Mouse (Mus musculus) Muller cell, postnatal 12 days (primary cell): ENCODE measurements at regions not wholly inside any gene's neighbourhood (a gene's known extent, or its start where the extent isn't known, plus 50 kb on each side); places are given as distances from the start of the nearest gene placed in this dataset.

Experiments used
- DNase-seq: peaks from one replicate; pipeline ENCODE4 v3.0.0-alpha.2; 2015; ENCODE audit errors: inconsistent ontology term

DNA sequence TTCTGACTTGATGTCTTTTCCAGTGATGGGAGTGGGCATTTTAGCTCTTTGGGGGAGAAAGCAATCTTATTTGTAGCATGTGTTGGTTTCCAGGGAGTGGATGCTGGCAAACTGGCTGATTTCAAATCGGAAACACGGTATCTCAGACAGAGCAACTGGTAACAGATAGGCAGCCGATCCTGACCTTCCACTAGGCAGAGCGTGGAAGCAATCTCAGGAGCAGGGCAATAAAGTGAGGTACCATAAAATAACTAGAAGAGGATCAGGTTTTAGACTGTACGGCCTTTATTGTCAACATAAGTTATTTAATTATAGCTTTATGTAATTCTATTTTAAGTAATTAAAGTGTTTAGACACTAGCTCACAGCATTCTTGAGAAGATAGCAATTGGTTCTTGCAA is 390.0 kb downstream of the Plk2 start:
- no peak for DNase-seq

DNA sequence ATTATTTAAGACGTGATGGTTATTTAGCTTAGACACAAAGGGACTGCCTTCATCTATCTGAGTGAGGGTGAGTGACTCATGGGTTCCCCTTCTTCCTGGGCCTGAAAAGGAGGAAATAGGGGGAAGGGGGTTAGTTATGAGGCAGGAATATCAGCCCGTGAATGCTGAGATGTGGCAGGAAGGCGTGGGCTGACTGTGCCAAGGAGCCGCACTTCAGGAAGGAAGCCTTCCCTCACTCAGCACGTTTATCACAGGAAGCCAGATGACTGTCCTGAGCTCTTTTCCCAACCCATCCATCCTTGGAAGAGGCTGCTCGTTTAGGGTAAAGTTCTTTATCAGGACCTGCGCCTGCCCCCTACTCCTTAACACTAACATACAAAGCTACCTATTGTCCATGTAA is 403.5 kb downstream of the Plk2 start:
- DNase-seq = no peak

DNA sequence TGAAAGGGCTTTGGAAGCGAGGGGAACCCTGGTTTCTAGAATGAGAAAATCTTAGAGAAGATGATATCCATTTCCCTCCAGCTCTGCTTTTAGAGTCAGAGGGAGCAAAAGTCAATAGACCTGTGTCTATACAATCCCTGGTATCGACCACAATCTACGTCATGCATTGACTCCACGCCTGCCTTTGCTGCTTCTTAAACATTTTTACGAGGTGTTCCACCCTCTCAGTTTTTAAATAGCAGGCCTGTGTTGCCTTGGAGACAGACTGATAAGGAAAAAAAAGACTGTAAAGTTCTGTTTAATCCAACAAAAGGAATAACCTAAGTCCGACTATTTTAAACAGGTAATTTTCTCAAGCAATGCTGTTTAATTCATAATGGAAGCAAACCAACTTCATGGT is 408.0 kb downstream of the Plk2 start:
- DNase-seq = no peak

DNA sequence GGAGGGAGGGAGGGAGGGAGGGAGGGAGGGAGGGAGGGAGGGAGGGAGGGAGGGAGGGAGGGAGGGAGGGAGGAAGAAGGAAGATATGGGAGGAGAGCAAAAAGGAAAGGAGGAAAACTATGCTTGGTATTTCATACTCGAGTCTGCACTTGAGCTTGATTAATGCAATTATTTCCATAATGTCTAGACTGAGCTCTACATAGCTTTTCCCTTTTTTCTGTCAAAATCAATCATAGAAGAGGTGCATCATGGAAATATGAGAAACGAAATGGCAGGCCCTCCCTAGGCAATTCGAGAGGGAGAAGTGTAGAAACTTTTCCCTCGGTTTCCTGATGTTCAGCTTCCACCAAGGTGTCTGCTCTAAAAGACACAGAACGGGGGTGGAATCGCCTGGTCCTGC is 417.6 kb downstream of the Plk2 start:
- peak; percentile 86 for DNase-seq

DNA sequence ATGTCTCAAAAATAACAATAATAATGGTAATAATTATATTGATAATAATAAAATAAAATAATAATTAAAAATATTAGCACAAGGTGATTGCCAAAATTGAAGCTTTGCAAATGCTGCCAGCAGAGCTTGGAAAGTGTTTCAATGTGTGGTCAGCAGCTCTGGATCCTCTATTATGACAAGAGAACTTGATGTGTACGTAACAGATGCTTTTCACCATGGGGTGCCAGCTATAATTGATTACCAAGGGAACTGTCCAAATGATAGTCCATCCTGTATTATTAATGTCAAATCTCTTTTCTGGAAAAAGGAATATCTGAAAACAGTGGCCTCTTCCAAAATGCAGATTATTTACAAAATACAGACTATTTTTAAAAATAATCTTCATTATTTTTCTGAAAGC is 419.2 kb downstream of the Plk2 start:
- no peak for DNase-seq

DNA sequence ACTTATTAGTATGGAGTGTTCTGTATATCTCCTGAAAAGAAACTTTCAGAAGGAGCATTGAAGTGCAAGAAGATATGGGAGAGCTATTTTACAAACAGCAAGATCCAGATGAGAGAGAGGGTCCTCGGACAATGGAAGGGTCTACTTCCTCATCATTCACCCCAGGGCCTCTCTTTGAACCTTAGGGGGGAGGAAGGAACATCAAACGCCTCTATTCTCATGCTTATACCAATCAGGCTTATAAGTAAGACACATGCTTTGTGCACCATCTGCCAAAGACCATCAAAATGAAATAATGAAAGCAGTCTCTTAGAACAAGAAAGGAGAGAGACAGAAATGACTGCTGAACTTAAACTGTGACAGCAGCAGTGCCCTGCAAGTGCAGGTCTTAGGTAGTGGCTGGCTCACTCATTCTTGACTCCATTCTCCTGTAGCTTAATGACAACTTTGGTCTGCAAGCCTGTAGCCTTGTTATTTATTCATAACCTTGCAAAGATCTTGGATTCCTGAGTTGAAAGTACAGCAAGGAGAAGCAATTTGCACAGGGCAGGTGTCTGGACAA is 424.5 kb downstream of the Plk2 start:
- no peak for DNase-seq

DNA sequence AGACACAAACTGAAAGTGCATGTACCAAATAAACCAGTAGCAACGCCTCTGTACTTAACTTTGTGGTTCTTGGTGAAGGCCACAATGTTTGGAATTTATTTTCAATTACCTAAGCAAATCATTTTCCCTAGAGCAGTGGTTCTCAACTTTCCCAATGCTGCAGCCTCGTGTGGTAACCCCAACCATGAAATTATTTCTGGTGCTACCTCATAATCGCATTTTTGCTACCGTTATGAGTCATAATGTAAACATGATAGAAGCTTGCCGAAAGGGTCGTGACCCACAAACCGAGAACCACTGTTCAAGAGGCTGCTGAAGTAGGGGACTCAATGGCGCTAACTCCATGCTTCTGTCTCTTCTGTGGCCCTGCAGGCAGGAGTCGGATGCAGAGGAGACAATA is 429.9 kb upstream of the Actbl2 start:
- no peak for DNase-seq

DNA sequence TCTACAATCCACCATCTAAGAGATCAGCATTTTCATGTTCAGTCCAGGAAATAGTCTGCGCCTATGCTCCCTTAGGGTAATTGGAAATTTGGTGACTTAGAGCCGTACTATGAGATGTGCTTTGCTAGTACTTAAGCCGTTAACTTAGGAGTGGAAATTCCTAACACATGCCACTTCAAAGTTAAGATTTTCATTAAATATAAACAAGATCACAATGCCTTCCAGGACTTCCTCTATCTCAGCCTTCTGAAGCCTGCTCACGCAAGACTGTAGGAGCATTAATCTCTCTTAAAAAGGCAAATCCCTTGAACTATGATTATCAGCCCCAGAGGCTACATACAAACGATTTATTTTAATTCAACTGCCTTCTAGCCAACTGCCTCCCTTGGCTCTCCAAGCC is 422.4 kb upstream of the Actbl2 start:
- DNase-seq = no peak

DNA sequence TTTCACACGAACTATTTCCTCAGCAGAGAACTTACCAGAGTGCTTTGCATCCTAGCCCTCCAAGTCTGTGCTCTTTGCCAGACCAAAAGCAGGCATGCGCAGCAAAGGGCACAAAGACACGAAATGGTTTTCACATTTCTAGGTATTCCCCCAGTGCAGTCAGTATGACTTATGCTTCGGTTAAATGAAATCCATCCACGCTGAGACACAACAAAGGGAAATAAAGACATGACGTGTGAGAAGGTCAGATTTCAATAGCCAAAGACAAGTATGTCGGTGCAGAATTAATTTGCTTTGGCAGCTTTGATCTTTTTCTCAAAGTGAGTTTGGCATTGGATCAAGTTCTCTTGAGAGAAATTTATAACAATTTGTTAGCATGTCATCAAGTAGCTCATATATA is 417.9 kb upstream of the Actbl2 start:
- DNase-seq = peak; percentile 43

DNA sequence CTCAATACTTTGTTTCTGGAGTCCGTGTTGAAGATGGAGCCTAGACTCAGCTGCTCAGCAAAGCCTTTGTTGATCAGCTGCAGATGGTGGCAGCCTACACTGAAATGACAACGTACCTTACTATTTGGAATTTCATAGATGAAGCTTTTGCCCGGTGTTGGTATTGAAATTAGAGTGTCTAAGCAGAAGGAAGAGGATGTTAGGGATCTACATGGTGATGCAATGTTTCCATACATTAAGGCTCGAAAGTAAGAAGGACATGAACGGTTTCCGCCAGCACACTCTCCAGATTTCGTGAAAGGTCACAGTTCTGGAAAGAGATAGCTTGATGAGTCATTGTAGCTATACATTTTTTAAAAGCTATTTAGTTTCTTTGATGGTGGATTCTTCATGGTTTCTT is 412.9 kb upstream of the Actbl2 start:
- no peak for DNase-seq

DNA sequence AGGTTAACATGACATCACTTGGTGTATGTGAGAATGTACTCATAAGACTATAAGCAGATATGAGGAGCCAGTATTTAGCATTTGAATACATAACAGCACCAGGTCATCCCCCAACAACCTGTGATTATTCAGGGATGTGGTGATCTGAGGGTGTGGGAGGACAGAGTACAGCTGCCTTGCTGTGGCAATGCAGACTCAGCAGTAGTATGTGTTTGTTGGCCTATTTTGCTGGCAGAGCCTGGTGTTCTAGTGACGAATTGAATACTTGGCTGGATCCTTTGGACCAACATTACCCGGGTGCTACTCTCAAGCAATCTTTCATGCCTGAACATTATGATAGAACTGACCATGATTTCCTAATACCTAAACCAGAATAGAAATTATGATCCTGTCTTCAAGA is 409.1 kb upstream of the Actbl2 start:
- no peak for DNase-seq

DNA sequence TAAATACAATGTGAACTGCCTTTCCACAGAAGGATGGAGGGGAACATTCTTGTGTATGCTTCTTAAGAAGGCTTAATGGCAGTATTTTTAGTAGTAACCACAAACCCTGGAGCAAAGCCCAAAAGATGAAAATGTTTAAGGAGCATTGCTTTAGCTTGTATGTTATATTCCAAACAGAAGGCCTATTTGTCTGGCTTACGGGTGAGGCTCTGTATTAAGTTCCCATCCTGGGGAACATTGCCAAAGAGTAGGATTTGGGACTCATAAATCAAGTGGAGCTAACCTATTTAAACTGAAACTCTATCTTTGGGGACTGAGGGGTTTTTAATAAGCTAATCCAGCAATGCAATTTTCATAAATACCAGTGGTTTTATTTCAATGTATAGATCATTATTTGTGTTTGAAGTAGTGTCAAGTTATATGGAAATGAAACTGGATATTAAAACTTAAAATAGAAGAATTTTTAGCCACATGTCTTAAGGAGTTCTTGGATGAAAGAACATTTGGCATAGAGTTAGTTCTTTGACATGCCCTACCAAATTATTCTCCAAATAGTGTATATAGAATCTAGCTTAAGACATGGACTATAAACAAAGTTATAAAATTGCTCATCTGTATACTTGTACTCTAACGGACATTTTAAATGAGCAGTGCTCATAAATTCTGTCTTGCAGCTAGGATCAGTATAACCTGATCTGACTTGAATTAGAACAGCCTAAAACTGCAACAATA is 401.7 kb upstream of the Actbl2 start:
- DNase-seq = no peak

DNA sequence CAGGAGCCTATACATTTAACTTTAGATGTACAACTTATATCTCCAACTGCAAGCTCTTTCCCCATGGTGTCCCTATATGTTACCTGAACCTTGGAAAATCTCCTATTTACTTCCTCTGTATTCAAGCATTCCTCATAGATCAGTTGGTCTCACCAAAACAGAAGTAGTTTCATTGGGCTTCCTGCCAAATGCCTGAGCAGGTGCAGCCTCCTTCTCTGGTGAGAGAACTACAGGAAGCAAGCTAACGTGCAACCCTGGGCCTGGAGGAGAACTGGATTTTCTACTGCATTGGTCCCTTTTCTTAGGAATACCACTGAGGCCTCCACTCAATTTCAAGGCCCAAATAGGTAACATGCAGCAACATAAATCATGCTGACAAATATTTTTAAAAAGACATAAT is 400.6 kb upstream of the Actbl2 start:
- DNase-seq = no peak

DNA sequence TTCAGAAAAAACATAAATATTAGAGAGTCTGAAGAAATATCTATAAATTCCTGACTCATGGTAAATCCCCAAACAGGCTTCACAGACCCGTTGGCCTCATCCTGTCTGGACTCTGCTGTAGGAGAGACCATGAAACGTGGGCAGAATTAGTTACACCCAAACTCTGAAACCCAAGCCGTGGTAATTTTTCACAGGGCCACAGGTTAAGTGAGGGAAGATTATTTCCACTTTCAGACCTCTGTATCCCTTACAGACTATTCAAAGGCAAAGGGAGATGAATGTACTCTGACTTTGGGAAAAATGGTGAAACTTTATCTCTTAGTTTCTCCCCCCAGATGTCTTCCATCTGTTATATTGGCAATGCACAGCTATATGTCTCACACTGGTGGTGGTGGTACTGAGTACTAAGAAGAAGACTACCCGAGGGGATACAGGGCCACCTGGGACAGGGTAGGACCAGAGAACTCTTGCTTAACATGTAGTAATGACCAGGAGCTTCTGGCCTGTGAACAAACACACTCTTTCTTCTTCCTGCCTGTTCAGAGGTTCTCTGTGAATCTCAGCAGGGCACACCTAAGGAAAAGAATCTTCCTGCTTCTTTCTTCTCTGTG is 388.8 kb upstream of the Actbl2 start:
- no peak for DNase-seq

DNA sequence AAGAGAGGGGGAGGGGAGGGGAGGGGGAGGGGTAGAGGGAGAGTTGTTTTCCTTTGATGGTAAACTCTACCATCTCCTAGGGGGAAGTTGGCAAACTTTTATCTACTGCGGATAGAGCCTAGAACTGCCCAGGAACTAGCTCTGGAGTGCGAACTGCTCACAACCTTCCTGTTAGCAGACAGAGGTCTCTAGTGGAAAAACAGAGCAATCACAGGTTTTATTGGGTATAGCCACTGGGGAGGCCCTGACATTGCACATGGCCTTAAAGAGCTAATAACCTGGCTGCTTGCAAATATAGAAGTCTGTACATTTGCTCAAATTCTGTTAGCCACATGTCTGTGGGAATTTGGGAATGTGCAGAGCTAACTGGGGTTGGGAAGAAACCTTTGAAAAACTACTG is 388.1 kb upstream of the Actbl2 start:
- no peak for DNase-seq

DNA sequence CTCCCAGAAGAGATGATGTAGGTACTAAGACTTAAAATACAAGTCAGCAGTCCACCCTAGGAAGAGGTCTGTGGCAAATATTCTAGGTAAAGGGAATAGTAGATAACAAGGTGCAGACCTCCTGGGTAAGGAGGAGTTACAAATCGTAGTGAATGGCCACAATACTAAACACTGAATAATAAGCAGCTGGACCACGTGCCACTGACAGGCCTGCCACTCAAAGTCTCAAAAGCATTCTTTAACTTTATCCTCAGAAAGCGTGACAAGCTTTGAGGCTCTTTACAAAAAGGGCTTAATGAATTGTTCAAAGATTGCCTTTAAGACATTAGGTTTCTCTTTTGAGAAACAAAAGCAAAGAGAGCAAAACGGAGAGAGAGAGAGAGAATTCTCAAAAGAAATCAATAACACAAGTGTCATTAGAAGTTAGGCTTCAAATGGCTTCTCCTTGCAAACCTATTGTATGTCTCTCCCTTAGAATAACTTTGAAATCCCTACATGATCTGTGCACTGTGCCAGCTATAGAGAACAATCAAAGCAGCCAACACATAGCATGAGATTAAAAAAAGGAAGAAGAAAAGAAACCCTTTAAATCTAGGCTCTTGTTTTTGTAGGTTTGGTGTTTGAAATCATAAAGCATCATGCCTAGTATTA is 383.6 kb upstream of the Actbl2 start:
- DNase-seq = no peak

DNA sequence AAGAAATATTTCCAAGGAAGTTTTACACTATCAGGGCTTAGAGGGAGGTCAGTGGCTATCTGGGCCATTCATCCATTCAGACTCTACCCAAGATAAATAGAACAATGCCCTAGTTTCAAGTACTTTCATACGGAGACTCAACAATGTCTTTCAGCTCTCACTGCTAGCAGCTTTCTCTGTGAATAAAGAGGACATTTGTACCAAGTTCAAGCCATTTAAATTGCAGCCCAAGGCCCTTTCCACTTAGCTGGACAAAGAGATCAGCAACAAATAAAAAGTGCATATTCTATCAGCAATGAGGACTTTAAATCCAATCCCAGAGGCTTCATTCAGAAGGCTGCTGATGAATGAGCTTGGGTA is 383.1 kb upstream of the Actbl2 start:
- no peak for DNase-seq

DNA sequence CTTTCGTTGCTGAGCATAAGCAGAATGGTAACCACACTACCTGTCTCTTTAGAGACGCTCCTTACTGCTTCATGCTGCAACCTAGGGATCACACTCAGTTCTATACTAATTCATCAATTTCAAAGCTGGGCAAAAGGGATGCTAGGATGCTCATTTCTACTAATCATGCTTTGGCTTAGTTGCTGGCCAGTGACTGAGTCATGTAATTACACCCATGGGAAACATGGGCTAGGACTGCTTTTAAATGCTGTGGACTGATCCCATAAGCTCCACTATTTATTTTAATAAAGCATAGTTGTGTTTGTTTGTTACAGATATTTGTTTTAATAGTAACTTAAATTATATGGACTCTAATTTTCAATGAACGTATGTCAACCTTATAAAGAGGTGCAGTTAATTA is 373.2 kb upstream of the Actbl2 start:
- no peak for DNase-seq

DNA sequence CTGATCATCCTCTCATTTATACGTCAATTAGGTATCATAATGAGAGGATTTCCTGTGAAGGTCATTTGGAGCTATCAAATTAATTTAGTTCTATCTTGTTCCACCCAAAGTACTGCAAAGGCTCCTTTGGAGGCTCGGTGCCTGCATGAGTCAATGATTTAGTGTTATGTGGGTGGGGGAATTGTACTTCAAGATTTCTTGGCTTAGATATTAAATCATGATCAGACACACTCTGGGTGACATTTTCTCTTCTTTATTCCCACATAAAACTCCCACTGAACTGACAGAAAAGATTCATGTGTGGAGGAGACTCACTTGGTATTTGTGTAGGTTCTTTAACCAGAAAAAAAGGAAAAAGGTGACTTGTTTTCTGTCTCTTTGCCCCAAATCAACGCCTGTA is 372.6 kb upstream of the Actbl2 start:
- DNase-seq = no peak

DNA sequence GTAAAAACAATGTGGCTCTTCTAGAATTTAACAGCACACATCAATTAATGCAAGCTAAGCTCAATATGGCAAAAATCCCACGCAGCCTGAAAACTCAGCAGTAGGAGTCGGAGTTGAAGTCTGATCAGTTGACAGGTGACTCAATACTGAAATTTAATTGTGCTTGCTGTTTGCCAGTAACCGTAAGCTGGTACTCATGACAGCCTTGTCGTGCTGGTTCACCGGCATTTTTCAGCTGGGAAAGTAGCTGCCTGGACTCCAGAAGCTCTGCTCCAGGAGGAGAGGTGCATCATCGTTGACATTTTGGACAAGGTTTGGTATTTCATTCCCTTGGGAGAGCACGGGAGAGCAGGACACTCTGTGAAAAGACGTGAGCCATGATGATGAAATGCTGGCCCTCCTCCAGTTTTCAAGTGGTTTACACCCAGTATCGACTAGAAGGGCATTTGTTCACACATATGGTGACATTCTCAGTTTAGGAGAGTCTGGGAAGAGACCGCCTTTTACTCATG is 372.1 kb upstream of the Actbl2 start:
- peak; percentile 25 for DNase-seq

DNA sequence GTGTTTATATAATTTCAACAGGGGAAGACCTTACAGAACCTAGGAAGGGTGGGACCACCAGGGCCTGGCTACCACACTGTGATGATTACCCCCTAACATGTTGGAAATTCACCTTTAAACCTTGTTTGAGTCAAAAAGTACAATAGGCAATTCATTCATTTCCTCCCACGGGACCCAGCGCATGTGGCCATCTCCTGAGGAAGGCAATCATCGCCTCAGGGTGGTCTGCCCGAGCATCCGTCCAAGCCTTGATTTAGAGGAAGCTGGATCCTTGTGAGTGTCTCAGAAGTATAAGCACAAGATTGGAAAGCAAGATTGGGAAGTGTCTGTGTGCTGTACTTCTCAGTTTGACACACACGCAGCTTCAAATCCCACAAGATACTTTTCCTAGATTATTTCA is 360.9 kb upstream of the Actbl2 start:
- no peak for DNase-seq

DNA sequence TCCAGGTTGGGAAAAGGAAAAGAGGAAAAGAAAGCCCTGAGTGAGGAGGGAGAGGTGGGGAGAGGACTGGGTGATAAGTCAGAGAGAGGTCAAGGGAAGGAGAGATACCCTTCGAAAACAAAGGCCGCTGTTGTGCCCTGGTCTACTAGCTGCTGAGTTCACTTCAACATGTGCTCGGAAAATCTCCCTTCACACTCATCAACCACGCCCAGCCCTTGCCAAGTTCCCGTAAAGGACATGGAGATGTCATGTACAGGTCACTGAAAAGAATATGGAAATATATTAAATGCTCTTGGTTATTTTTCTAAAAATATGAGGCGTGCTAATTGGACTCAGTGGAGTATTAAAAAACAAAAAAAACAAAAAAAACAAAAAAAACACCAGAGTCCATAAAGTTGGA is 359.5 kb upstream of the Actbl2 start:
- DNase-seq = no peak

DNA sequence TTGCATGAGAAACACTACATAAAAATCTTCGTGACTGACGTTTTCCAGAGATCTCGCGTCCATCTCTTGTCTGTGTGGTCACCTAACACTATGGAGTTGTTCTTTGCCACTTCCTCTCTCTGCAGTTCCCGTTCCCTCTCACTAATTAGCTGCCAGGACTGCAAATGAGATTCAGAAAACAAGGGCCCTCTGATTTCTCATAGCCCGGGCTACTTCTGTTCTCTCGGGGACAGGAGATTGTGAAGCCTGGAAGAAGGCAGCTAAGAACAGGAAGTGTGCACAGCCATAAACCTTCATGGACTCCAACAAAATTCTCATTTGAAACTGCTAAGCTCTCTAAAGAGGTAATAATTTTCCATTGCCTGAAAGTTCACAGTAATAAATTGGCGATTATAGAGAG is 358.9 kb upstream of the Actbl2 start:
- DNase-seq = no peak
